Mouse (Mus musculus): ENCODE measurements around the gene Shank1.

GRCm38 (mm10) chr7:44261147-44261546 is 48.9 kb upstream of the Shank1 start, which contains the start of gene Gm15517:
- TF ChIP-seq GATA1 (IDR thresholded peaks at IDR 0.05; ENCODE audit: borderline replicate concordance, low read length) (no peak), FLI1 (IDR thresholded peaks at IDR 0.05; ENCODE audit: low read length) (no peak)
